Mouse (Mus musculus) C2C12 (cell line): Measurements from ENCODE around the gene Susd1.

Source experiments
- CTCF ChIP-seq: IDR thresholded peaks from one replicate; pipeline ENCODE4 v1.5.1; 2011; ENCODE audit not compliant: control insufficient read depth, insufficient read depth, insufficient read length
- MAX ChIP-seq: IDR thresholded peaks from one replicate; pipeline ENCODE4 v1.6.1; 2011; ENCODE audit warnings: mild to moderate bottlenecking, control low read depth
- USF1 ChIP-seq: IDR thresholded peaks from one replicate; pipeline ENCODE4 v1.6.1; 2011; ENCODE audit warnings: low read depth, mild to moderate bottlenecking, control low read depth, moderate library complexity

GRCm38 (mm10) chr4:59331633-59332032 lies 106.8 kb downstream of the Susd1 start:
- TF ChIP-seq CTCF (no peak), USF1 (no peak), MAX (no peak)
